Mouse (Mus musculus) midbrain, postnatal 0 days (tissue): ENCODE measurements around the gene Cbl. TPM values are rescaled to one million over a fixed set of nuclear protein-coding genes. Genes with fewer than 3 reads are reported as not detected.
A peak's percentile ranks its signal among the peaks of the same experiment; 100 is the strongest.

Source experiments
- ATAC-seq: fragments of 200-750 bp; cut with Nextera tagmentation; 2 replicates; pipeline ENCODE4 v1.8.0; 2017; ENCODE audit warnings: moderate number of reproducible peaks, mild to moderate bottlenecking, moderate TSS enrichment, moderate library complexity; ENCODE audit not compliant: low FRiP score
- DNase-seq: peaks from one replicate; pipeline ENCODE4 v3.0.0-alpha.2; 2015; ENCODE audit warnings: low spot score
- H3K27ac ChIP-seq: fragments of 300-500 bp; sonication (generic); 2 replicates; pipeline ENCODE4 v1.5.1; 2014; ENCODE audit warnings: low read depth, mild to moderate bottlenecking, low read length, mixed read lengths
- H3K27me3 ChIP-seq: fragments of 300-500 bp; sonication (generic); 2 replicates; pipeline ENCODE4 v1.6.1; 2014; ENCODE audit warnings: low read length, control low read depth, mixed read lengths; ENCODE audit not compliant: insufficient read depth
- H3K36me3 ChIP-seq: fragments of 300-500 bp; sonication (generic); 2 replicates; pipeline ENCODE4 v1.6.1; 2014; ENCODE audit warnings: low read length, control low read depth, mixed read lengths; ENCODE audit not compliant: insufficient read depth
- H3K4me1 ChIP-seq: fragments of 300-500 bp; sonication (generic); 2 replicates; pipeline ENCODE4 v1.6.1; 2014; ENCODE audit warnings: mild to moderate bottlenecking, control low read depth, antibody characterized with exemption, low read length, mixed read lengths; ENCODE audit not compliant: insufficient read depth
- H3K4me2 ChIP-seq: fragments of 300-500 bp; sonication (generic); 2 replicates; pipeline ENCODE4 v1.6.1; 2014; ENCODE audit warnings: low read depth, mild to moderate bottlenecking, low read length, mixed read lengths; ENCODE audit not compliant: poor library complexity, severe bottlenecking
- H3K4me3 ChIP-seq: fragments of 300-500 bp; sonication (generic); 2 replicates; pipeline ENCODE4 v1.5.1; 2014; ENCODE audit warnings: low read depth, mild to moderate bottlenecking, low read length, moderate library complexity
- H3K9ac ChIP-seq: fragments of 300-500 bp; sonication (generic); replicated peaks from 2 replicates; pipeline ENCODE4 v1.6.1; 2014; ENCODE audit warnings: mild to moderate bottlenecking, low read length, moderate library complexity, mixed read lengths; ENCODE audit not compliant: poor library complexity, severe bottlenecking
- H3K9me3 ChIP-seq: fragments of 300-500 bp; sonication (generic); 2 replicates; pipeline ENCODE4 v1.6.1; 2016; ENCODE audit warnings: low read length, control low read depth
- CTCF ChIP-seq: IDR thresholded peaks from 2 replicates; pipeline ENCODE4 v1.5.1; 2016; ENCODE audit warnings: antibody characterized with exemption, mild to moderate bottlenecking
- WGBS: fragments of 180-500 bp; shearing (Covaris S2); extraction: QIAGEN DNeasy Blood & Tissue Kit; methylation state at CpG from one replicate; pipeline ENCODE4 v1.1.7; 2014; 5-methylcytosine and 5-hydroxymethylcytosine counted together
- polyA plus RNA-seq: library from polyadenylated mRNA; unstranded; fragments of >200 nt; fragmentation: Nextera tagmentation; extraction: Ambion mirVana; gene quantifications from 2 replicates; pipeline ENCODE4 v1.2.1, GENCODE M21; 2015
- total RNA-seq: library from RNA; depleted of rRNA; stranded (reverse); fragments of >200 nt; gene quantifications from 2 replicates; pipeline ENCODE4 v1.2.3, GENCODE M21; 2014

Cbl gene
- total and polyA plus RNA-seq, 2 experiments from 2014 or later = 17.3 to 32.1 TPM

GRCm38 (mm10) chr9:44131276-44131590 is 102.6 kb downstream of the Cbl start:
- peaks cover 10% of the 10 kb centered on the region for H3K4me1 ChIP-seq
- H3K4me3 ChIP-seq = no peak overlapping the region
- ATAC-seq (no peak), DNase-seq (no peak)
- WGBS = 47% methylated on average over 7 of the region's 7 CpGs
- no peaks in the 10 kb centered on the region for H3K9me3 ChIP-seq
- no peak for TF ChIP-seq CTCF
- no peak overlapping the region for H3K4me2 ChIP-seq
- peaks cover 27% of the 10 kb centered on the region for H3K27me3 ChIP-seq
- H3K27ac ChIP-seq = no peak overlapping the region
- H3K36me3 ChIP-seq = no peaks in the 10 kb centered on the region
- H3K9ac ChIP-seq = no peak overlapping the region

- peaks cover 10% of the 10 kb centered on the region; the same call in 1 of the 2 replicates for H3K4me1 ChIP-seq
- H3K9me3 ChIP-seq = no peaks in the 10 kb centered on the region
- DNase-seq = no peak
- ATAC-seq = no peak
- H3K27ac ChIP-seq = no peak overlapping the region; the same call in 1 of the 2 replicates
- H3K27me3 ChIP-seq = peaks cover 21% of the 10 kb centered on the region
- no peaks in the 10 kb centered on the region for H3K36me3 ChIP-seq
- no peak overlapping the region for H3K4me2 ChIP-seq
- peak overlapping the region; percentile 27; the same call in 1 of the 2 replicates for H3K4me3 ChIP-seq
- 21% methylated on average over 18 of the region's 19 CpGs for WGBS
- no peak for TF ChIP-seq CTCF
- no peak overlapping the region for H3K9ac ChIP-seq
Observed at GRCm38 (mm10) chr9:44130581-44131275, 103.1 kb downstream of the Cbl start.

- no peaks in the 10 kb centered on the region for H3K36me3 ChIP-seq
- no peaks in the 10 kb centered on the region for H3K9me3 ChIP-seq
- no peak for TF ChIP-seq CTCF
- ATAC-seq = no peak
- peak overlapping the region; percentile 50 for H3K4me2 ChIP-seq
- H3K27ac ChIP-seq = no peak overlapping the region
- H3K4me3 ChIP-seq = peak overlapping the region; percentile 27
- DNase-seq = peak; percentile 30
- peaks cover 9% of the 10 kb centered on the region; the same call in 1 of the 2 replicates for H3K4me1 ChIP-seq
- WGBS = 1% methylated on average over 27 of the region's 27 CpGs
- peak overlapping the region; percentile 30 for H3K9ac ChIP-seq
- H3K27me3 ChIP-seq = peaks cover 17% of the 10 kb centered on the region
Observed at GRCm38 (mm10) chr9:44130034-44130433, 103.8 kb downstream of the Cbl start.

- H3K4me3 ChIP-seq = peak overlapping the region; percentile 27
- 8% methylated on average over 9 of the region's 9 CpGs for WGBS
- peaks cover 9% of the 10 kb centered on the region; the same call in 1 of the 2 replicates for H3K4me1 ChIP-seq
- DNase-seq = no peak
- no peak for ATAC-seq
- no peak overlapping the region for H3K27ac ChIP-seq
- TF ChIP-seq CTCF = no peak
- H3K4me2 ChIP-seq = peak overlapping the region; percentile 50
- peak overlapping the region; percentile 30; the same call in 1 of the 2 replicates for H3K9ac ChIP-seq
- H3K36me3 ChIP-seq = no peaks in the 10 kb centered on the region
- H3K9me3 ChIP-seq = no peaks in the 10 kb centered on the region
- H3K27me3 ChIP-seq = peaks cover 15% of the 10 kb centered on the region
Observed at GRCm38 (mm10) chr9:44129633-44130032, 104.2 kb downstream of the Cbl start.

- DNase-seq = no peak
- Histone ChIP-seq H3K9ac (no peak overlapping the region), H3K4me1 (peaks cover 9% of the 10 kb centered on the region; the same call in 1 of the 2 replicates), H3K9me3 (no peaks in the 10 kb centered on the region), H3K4me2 (no peak overlapping the region), H3K4me3 (no peak overlapping the region), H3K27ac (no peak overlapping the region), H3K36me3 (no peaks in the 10 kb centered on the region), H3K27me3 (no peaks in the 10 kb centered on the region; the same call in none of the 2 replicates)
- WGBS = 48% methylated on average over 3 of the region's 3 CpGs
- ATAC-seq = no peak
- no peak for TF ChIP-seq CTCF
Observed at GRCm38 (mm10) chr9:44127351-44127801, 106.5 kb downstream of the Cbl start.

GRCm38 (mm10) chr9:44126746-44127145 is 107.1 kb downstream of the Cbl start:
- TF ChIP-seq CTCF = no peak
- H3K36me3 ChIP-seq = no peaks in the 10 kb centered on the region
- no peak overlapping the region for H3K9ac ChIP-seq
- H3K4me1 ChIP-seq = peaks cover 9% of the 10 kb centered on the region; the same call in 1 of the 2 replicates
- 94% methylated on average over 3 of the region's 3 CpGs for WGBS
- DNase-seq (no peak), ATAC-seq (no peak)
- H3K4me3 ChIP-seq = no peak overlapping the region
- H3K27ac ChIP-seq = no peak overlapping the region
- no peak overlapping the region for H3K4me2 ChIP-seq
- no peaks in the 10 kb centered on the region; the same call in 1 of the 2 replicates for H3K27me3 ChIP-seq
- H3K9me3 ChIP-seq = no peaks in the 10 kb centered on the region
